Mouse (Mus musculus): ENCODE measurements around the gene Hras.

Hras gene

GRCm38 (mm10) chr7:141172116-141173006 is 21.4 kb downstream of the Hras start, which contains the start of gene Rnh1:
Gene Rnh1, minus strand, starts transcription at chr7:141172857.
- POLR2A ChIA-PET = interaction anchor here in 3 of 4 experiments (0.5 to 2.7 kb wide), 57 partner anchors 8 to 347 kb away, joined by 3 to 20 read pairs (median 4); partner anchors contain the start of genes Rassf7 (in 3 of the 3), Hras (in 2 of the 3), Lrrc56 (in 2 of the 3) and Ptdss2 (in 2 of the 3)

GRCm38 (mm10) chr7:141169866-141170265 is 23.9 kb downstream of the Hras start:
- CTCF ChIA-PET = no interaction called here

More at GRCm38 (mm10) chr7:141172116-141173006, 21.4 kb downstream of the Hras start, which contains the start of gene Rnh1:
- CTCF ChIA-PET = interaction anchor here in 3 of 4 experiments (0.6 to 1.6 kb wide), 8 partner anchors 27 to 277 kb away, joined by 3 to 5 read pairs (median 4); partner anchors contain the start of gene Rassf7 (in 1 of the 3)

GRCm38 (mm10) chr7:141169300-141169699 is 24.5 kb downstream of the Hras start:
- CTCF ChIA-PET = no interaction called here
- POLR2A ChIA-PET = interaction anchor here in 2 of 4 experiments (0.8 to 10.4 kb wide), 7 partner anchors 14 to 78 kb away, joined by 3 to 77 read pairs (median 3); partner anchors contain the start of gene Sigirr (in 1 of the 2)

More at GRCm38 (mm10) chr7:141169866-141170265, 23.9 kb downstream of the Hras start:
- POLR2A ChIA-PET = interaction anchor here in 2 of 4 experiments (0.8 to 1.4 kb wide), 6 partner anchors 8 to 78 kb away, joined by 3 to 6 read pairs (median 3); no protein-coding TSS in a partner anchor

DNA sequence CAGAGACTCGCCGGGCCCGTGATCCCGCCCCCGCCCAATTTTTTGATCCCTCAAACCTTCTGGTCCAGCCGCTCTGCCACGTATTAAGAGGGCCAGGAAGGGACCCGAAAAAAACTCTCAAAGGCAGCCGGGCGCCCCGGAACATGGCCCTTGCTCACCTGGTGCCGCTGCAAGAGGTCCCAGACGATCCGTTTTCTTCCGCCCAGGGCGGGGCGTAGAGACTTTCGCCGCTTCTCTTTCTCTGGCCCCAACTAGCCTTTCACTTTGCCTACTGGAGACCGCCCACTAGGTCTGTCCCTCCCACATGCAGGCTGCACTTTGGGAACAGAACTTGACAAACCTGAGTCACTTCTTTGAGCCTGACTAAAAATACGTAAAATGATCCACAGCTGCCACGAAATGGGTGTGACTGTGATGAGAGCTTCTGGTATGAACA is 25.3 kb downstream of the Hras start:
- CTCF ChIA-PET = interaction anchor here in 1 of 4 experiments (1.0 kb wide), 1 partner anchor 8 kb away, joined by 4 read pairs; no protein-coding TSS in a partner anchor

DNA sequence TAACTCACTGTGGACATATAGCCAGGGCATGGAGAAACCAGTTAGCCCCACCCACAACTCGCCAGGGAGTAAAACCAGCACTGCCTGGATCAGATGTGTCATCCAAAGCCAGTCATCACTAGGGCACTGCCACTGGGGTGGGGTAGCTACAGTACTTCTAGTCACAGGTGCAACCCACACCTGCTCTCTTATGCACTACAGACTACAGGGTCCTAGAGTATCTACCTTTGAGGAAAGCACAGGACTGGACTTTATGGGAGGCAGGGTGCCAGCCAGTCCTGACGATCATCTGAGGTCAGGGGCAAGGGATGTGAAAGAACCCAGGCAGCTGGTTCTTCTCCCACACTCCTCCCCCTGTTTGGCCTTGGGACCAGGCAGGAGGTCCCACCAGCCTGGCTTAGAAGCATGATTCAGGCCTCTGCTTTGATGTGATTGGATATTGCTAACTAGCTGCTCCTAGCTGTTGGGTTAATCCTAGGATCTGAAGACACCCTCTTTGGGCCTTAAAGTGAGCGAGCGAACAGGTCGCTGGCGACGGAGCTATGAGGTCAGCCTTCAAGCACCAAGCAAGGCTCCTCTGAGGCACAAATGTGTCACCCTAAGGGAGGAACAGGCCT is 25.8 kb downstream of the Hras start:
- POLR2A ChIA-PET = interaction anchor here in 3 of 4 experiments (0.5 to 10.4 kb wide), 20 partner anchors 11 to 1035 kb away, joined by 3 to 77 read pairs (median 4); partner anchors contain the start of genes Sigirr (in 2 of the 3), Ptdss2 (in 1 of the 3) and Rassf7 (in 1 of the 3)

More for the DNA sequence above, 25.3 kb downstream of the Hras start:
- POLR2A ChIA-PET = interaction anchor here in 3 of 4 experiments (0.8 to 10.4 kb wide), 16 partner anchors 14 to 260 kb away, joined by 3 to 77 read pairs (median 4); partner anchors contain the start of genes Sigirr (in 2 of the 3), Ptdss2 (in 1 of the 3) and Rassf7 (in 1 of the 3)

DNA sequence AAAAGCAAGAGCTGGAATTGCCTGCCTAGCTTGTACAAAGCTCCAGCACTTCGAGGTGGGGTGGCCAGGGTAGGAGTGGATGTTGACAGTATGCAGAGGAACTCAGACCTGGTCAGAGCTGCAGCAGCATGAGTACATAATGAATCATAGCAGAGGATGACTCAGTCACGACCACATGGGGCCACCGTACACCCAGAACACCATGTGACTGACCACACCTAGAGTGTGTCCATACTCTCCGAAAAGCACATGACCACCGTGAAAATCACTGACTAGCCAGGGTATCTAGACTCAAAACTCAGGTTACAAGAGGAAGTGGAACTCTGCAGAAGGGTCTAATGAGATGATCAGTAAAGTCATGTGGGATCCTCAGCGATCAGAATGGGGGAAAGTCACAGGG is 29.0 kb downstream of the Hras start:
- POLR2A ChIA-PET = interaction anchor here in 3 of 4 experiments (0.6 to 10.4 kb wide), 23 partner anchors 8 to 191 kb away, joined by 3 to 77 read pairs (median 4); partner anchors contain the start of genes Ptdss2 (in 2 of the 3), Rassf7 (in 1 of the 3) and Rnh1 (in 1 of the 3)

More for the DNA sequence above, 25.8 kb downstream of the Hras start:
- CTCF ChIA-PET = interaction anchor here in 1 of 4 experiments (1.0 kb wide), 1 partner anchor 8 kb away, joined by 4 read pairs; no protein-coding TSS in a partner anchor

DNA sequence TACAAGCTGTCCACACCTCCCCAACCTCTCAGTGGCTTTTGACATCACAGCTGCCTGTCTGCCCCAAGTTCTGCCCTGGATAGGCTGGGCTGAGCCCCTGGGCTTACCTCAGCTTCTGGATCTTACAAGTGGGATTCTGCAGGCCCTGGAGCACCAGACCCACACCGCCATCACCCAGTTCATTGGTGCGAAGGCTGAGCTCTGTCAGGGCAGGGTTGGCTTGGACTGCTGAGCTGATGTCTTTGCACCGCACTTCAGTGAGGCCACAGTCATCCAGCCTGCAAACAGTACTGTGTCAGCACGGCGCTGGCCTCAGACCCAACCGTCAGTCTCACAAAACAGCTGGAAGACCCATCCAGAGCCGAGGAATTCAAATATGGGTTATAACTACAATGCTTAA is 29.4 kb downstream of the Hras start:
- CTCF ChIA-PET = interaction anchor here in 2 of 4 experiments (0.6 to 2.6 kb wide), 7 partner anchors 12 to 261 kb away, joined by 3 to 6 read pairs (median 3); no protein-coding TSS in a partner anchor

More for the DNA sequence above, 29.0 kb downstream of the Hras start:
- CTCF ChIA-PET = interaction anchor here in 2 of 4 experiments (0.6 to 2.6 kb wide), 6 partner anchors 12 to 22 kb away, joined by 3 to 6 read pairs (median 4); no protein-coding TSS in a partner anchor

GRCm38 (mm10) chr7:141155362-141155761 is 38.4 kb downstream of the Hras start:
- ChIA-PET CTCF (interaction anchor here in 1 of 4 experiments (1.2 kb wide), 1 partner anchor 67 kb away, joined by 3 read pairs; no protein-coding TSS in a partner anchor), POLR2A (interaction anchor here in 2 of 4 experiments (1.3 to 4.6 kb wide), 4 partner anchors 8 to 57 kb away, joined by 3 to 20 read pairs (median 4); no protein-coding TSS in a partner anchor)

More for the DNA sequence above, 29.4 kb downstream of the Hras start:
- POLR2A ChIA-PET = interaction anchor here (0.6 to 10.4 kb wide), 30 partner anchors 8 to 191 kb away, joined by 3 to 77 read pairs (median 4); partner anchors contain the start of genes Ptdss2 (in 2 of the 4), Rnh1 (in 2 of the 4), Hras (in 1 of the 4) and Lrrc56 (in 1 of the 4)

DNA sequence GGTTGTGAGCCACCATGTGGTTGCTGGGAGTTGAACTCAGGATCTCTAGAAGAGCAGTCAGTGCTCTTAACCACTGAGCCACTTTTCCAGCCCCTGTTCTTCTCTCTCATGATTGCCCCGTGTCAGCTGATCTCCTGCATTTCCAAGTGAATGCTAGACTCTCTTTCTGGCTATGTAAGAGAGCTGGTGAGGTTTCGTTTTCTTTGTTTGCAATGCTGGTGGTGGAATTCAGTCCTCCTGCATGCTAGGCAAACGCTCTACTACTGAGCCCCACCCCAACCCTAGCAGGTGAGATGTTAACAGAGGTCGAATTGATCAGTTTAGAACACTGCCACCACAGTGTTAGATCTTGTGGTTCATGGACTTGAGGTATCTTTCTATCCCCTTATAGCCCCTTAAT is 45.2 kb downstream of the Hras start:
- ChIA-PET CTCF (interaction anchor here in 3 of 4 experiments (0.6 to 2.2 kb wide), 10 partner anchors 8 to 353 kb away, joined by 3 to 8 read pairs (median 4); partner anchors contain the start of genes Ptdss2 (in 1 of the 3), Rassf7 (in 1 of the 3) and Sigirr (in 1 of the 3)), POLR2A (interaction anchor here (0.6 to 6.9 kb wide), 52 partner anchors 9 to 328 kb away, joined by 3 to 77 read pairs (median 4); partner anchors contain the start of genes Ptdss2 (in 3 of the 4), Rassf7 (in 2 of the 4), Taldo1 (in 2 of the 4) and B4galnt4 (in 1 of the 4))

GRCm38 (mm10) chr7:141147044-141147443 is 46.8 kb downstream of the Hras start:
- ChIA-PET CTCF (interaction anchor here in 3 of 4 experiments (0.6 to 1.1 kb wide), 5 partner anchors 24 to 282 kb away, joined by 3 to 5 read pairs (median 3); partner anchors contain the start of gene Cend1 (in 1 of the 3)), POLR2A (interaction anchor here in 3 of 4 experiments (0.6 to 6.9 kb wide), 22 partner anchors 11 to 268 kb away, joined by 3 to 77 read pairs (median 8); partner anchors contain the start of genes Ptdss2 (in 3 of the 3), Rassf7 (in 2 of the 3), Sigirr (in 2 of the 3) and B4galnt4 (in 1 of the 3))

- ChIA-PET CTCF (interaction anchor here in 3 of 4 experiments (0.5 to 1.4 kb wide), 4 partner anchors 31 to 1446 kb away, joined by 3 to 5 read pairs (median 4); partner anchors contain the start of gene Odf3 (in 1 of the 3)), POLR2A (interaction anchor here (0.6 to 6.9 kb wide), 17 partner anchors 11 to 156 kb away, joined by 3 to 77 read pairs (median 5); partner anchors contain the start of genes Ptdss2 (in 2 of the 4), Rassf7 (in 1 of the 4) and Rnh1 (in 1 of the 4))
Observed at GRCm38 (mm10) chr7:141146043-141146595, 47.7 kb downstream of the Hras start.

DNA sequence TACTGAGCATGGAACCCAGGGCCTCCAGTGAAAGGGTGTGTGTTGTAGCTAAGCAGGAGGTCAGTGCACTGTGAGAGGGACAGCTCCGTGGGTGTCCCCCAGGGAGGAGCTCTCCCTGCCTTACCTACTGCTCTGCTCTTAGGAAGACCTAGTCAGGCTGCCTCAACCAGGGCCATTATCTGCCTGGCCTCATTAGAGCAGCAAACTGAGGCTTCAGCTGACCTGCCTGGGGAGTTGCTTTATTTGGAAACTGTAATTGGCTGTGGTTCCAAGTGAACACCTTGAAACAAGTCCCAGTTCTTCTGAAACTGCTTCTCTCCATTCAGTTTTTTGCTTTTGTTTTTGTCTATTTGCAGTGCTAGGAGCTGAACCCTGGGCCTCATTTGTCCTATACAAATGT is 48.4 kb downstream of the Hras start:
- ChIA-PET POLR2A (interaction anchor here in 3 of 4 experiments (0.6 to 6.9 kb wide), 20 partner anchors 11 to 155 kb away, joined by 3 to 77 read pairs (median 4); partner anchors contain the start of genes Ptdss2 (in 1 of the 3), Rassf7 (in 1 of the 3), Rnh1 (in 1 of the 3) and Sigirr (in 1 of the 3)), CTCF (interaction anchor here (0.5 to 1.4 kb wide), 8 partner anchors 13 to 1445 kb away, joined by 3 to 5 read pairs (median 3); partner anchors contain the start of genes Rnh1 (in 2 of the 4) and Odf3 (in 1 of the 4))

GRCm38 (mm10) chr7:141144650-141145049 is 49.2 kb downstream of the Hras start:
- CTCF ChIA-PET = interaction anchor here in 3 of 4 experiments (0.6 to 1.4 kb wide), 7 partner anchors 14 to 229 kb away, joined by 3 to 5 read pairs (median 3); partner anchors contain the start of gene Rnh1 (in 2 of the 3)
- POLR2A ChIA-PET = interaction anchor here in 2 of 4 experiments (1.0 to 6.9 kb wide), 14 partner anchors 10 to 53 kb away, joined by 3 to 77 read pairs (median 4); partner anchors contain the start of genes Ptdss2 (in 1 of the 2), Rnh1 (in 1 of the 2) and Sigirr (in 1 of the 2)

- POLR2A ChIA-PET = interaction anchor here in 3 of 4 experiments (0.6 to 1.8 kb wide), 13 partner anchors 9 to 211 kb away, joined by 3 to 7 read pairs (median 4); partner anchors contain the start of genes Ptdss2 (in 2 of the 3), Deaf1 (in 1 of the 3), Rnh1 (in 1 of the 3) and Tmem80 (in 1 of the 3)
- CTCF ChIA-PET = interaction anchor here in 3 of 4 experiments (0.6 to 1.9 kb wide), 8 partner anchors 9 to 79 kb away, joined by 3 to 9 read pairs (median 4); partner anchors contain the start of genes Hras (in 1 of the 3) and Lrrc56 (in 1 of the 3)
Observed at GRCm38 (mm10) chr7:141143861-141144260, 49.9 kb downstream of the Hras start.

- CTCF ChIA-PET = interaction anchor here (0.6 to 1.9 kb wide), 13 partner anchors 8 to 78 kb away, joined by 3 to 9 read pairs (median 3); partner anchors contain the start of genes Ano9 (in 1 of the 4), Hras (in 1 of the 4), Lrrc56 (in 1 of the 4) and Ptdss2 (in 1 of the 4)
Observed at GRCm38 (mm10) chr7:141143112-141143511, 50.7 kb downstream of the Hras start.

More at GRCm38 (mm10) chr7:141143112-141143511, 50.7 kb downstream of the Hras start:
- POLR2A ChIA-PET = interaction anchor here in 3 of 4 experiments (0.8 to 1.8 kb wide), 17 partner anchors 8 to 81 kb away, joined by 3 to 7 read pairs (median 4); partner anchors contain the start of genes Ptdss2 (in 2 of the 3), Ano9 (in 1 of the 3), Rnh1 (in 1 of the 3) and Sigirr (in 1 of the 3)
